Mouse (Mus musculus): ENCODE results near the gene Eng. TPM values are rescaled to one million over a fixed set of nuclear protein-coding genes. Genes with fewer than 3 reads are reported as not detected.

The Eng gene
- polyA plus RNA-seq, 1 experiment from 2014 or later: 107 TPM

DNA sequence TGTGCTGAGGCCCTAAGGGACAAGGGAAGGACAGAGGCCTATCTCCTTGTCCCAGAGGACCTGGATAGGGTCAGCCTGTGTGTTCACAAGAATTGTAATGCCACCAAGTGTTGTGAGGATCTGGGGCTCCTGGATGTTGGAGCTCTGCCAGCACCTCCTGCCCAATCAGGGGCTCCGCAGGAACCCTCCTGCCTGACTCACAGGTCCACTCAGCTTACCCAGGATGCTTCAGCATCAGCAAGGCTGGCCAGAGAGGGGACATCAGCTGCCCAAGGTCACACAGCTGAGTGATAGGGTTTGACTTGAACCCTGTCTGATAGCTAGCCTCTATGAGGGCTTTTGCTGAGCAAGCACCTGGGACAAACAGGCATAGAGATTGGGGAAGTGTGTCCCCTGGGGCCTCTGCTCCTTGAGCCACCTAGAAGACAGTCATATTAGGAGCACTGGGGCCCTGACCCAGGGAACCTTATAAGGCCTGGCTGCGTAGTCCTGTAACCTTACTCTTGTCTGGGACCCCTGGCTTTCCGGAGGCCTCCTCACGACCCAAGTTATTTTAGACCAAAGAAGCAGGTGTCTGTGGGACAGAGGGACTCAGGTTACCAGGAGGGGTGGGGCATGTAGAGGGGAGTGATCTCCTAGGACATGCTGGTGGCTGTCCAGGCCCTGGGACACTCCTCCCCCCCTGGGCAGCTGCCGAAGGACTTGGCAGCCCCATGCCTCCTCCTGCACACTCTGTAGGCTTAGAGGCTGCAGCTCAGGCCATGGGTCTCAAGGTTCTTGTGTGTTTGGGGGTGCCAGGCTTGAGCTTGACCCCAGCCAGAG is 20.3 kb upstream of the Eng start:
- Histone ChIP-seq H3K27me3 (no peaks in the 10 kb centered on the region), H3K4me1 (peaks cover 71% of the 10 kb centered on the region), H3K9me3 (no peaks in the 10 kb centered on the region), H3K9ac (no peak overlapping the region), H3K4me3 (no peak overlapping the region), H3K4me2 (peak overlapping the region; percentile 48), H3K27ac (peak overlapping the region; percentile 79), H3K36me3 (no peaks in the 10 kb centered on the region)
- ATAC-seq (ENCODE audit: borderline replicate concordance, extremely low read depth, low FRiP score, low TSS enrichment): no peak; the same call in 1 of the 2 replicates
- WGBS: 32% methylated on average over 5 of the region's 5 CpGs

DNA sequence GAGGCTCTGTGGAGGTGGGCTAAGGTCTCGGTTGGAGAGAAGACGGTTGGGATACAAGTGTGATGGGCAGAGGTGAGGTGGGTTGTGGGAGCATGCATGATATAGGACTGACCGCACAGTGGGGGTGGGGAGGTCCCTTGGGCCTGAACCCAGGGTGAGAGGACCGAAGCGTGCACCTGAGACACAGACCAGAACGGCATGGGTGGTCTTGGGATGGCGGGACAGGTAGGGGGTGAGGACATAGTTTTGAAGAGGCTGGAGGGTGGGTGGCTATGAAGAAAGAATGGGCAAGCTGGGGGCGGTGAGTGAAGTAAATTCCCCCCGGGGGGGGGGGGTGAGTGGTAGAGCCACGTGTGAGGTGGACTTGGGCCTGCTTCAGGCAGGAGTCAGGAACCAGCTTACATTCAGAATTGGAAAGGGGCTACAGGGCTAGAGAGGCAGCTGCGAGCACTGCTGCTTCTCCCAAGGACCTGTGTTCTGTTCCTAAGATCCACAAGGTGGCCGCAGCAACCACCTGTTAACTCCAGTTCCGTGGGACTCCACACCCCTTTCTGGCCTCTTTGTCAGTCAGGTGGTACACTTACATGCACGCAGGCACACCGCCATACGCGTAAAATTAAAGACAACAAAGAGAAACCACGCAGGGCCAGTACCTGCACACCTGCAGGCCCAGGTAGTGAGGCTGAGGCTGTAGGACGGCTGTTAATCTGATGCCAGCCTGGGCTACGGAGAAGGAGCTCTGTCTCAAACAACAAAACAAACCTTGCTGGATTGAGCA is 18.9 kb upstream of the Eng start:
- WGBS: 54% methylated on average over 19 of the region's 20 CpGs
- ATAC-seq (ENCODE audit: borderline replicate concordance, extremely low read depth, low FRiP score, low TSS enrichment): no peak
- H3K27ac ChIP-seq: peak overlapping the region; percentile 85
- no peaks in the 10 kb centered on the region for H3K27me3 ChIP-seq
- no peaks in the 10 kb centered on the region for H3K36me3 ChIP-seq
- peaks cover 63% of the 10 kb centered on the region for H3K4me1 ChIP-seq
- no peak overlapping the region for H3K4me2 ChIP-seq
- no peaks in the 10 kb centered on the region for H3K9me3 ChIP-seq
- H3K4me3 ChIP-seq: no peak overlapping the region
- H3K9ac ChIP-seq: no peak overlapping the region

DNA sequence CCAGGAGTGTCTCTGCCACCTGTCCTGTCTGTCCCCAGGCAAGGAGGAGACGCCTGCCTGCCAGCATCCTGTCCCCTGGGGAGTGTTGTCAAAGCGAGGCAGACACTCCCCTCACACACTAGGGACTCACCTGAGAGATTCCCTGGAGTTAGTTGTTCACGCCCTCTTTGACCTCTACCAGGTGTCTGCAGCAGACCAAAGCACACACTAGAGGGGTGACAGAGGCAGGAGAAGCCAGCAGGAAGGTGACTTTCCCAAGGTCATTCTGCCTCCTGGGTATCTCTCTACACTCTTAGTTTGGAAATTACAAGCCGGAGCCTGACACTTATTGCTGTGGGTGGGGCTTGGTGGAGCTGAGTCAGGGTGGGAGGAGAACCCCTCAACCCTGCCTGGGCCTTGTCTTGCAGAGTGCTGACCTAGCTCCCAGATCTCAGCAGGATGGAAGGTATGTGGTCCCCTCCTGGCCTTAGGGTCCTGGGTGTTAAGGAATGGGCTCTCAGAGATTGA is 18.3 kb upstream of the Eng start:
- Histone ChIP-seq H3K27ac (peak overlapping the region; percentile 85), H3K9ac (no peak overlapping the region), H3K4me3 (no peak overlapping the region), H3K36me3 (no peaks in the 10 kb centered on the region), H3K4me1 (peaks cover 63% of the 10 kb centered on the region), H3K27me3 (no peaks in the 10 kb centered on the region), H3K4me2 (peak overlapping the region; percentile 42), H3K9me3 (no peaks in the 10 kb centered on the region)
- 61% methylated on average over 4 of the region's 4 CpGs for WGBS
- ATAC-seq (ENCODE audit: borderline replicate concordance, extremely low read depth, low FRiP score, low TSS enrichment): no peak

DNA sequence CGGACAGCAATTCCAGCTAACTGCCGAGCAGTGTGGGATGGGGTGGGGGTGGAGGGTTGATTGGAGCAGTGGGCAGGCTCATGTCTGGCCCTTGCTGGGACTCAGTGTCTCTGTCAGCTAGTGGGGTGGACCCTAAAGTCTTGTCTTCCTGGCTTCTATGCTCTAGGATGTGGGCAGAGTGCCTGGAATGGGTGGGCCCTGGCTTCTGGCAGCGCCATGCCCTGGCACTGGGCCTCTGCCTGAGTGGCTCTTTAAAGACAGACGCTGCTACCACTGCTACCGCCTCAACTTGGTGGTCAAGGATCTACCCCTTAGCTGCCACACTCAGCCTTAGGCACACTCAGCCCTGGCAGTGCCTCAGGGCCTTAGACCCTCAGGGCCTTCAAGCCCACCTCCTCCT is 17.7 kb upstream of the Eng start:
- Histone ChIP-seq H3K4me3 (no peak overlapping the region), H3K4me2 (peak overlapping the region; percentile 42), H3K4me1 (peaks cover 69% of the 10 kb centered on the region), H3K27me3 (no peaks in the 10 kb centered on the region), H3K9me3 (no peaks in the 10 kb centered on the region), H3K36me3 (no peaks in the 10 kb centered on the region), H3K9ac (no peak overlapping the region), H3K27ac (peak overlapping the region; percentile 85)
- peak; percentile 43 for ATAC-seq (ENCODE audit: borderline replicate concordance, extremely low read depth, low FRiP score, low TSS enrichment)
- 13% methylated on average over 5 of the region's 5 CpGs for WGBS

DNA sequence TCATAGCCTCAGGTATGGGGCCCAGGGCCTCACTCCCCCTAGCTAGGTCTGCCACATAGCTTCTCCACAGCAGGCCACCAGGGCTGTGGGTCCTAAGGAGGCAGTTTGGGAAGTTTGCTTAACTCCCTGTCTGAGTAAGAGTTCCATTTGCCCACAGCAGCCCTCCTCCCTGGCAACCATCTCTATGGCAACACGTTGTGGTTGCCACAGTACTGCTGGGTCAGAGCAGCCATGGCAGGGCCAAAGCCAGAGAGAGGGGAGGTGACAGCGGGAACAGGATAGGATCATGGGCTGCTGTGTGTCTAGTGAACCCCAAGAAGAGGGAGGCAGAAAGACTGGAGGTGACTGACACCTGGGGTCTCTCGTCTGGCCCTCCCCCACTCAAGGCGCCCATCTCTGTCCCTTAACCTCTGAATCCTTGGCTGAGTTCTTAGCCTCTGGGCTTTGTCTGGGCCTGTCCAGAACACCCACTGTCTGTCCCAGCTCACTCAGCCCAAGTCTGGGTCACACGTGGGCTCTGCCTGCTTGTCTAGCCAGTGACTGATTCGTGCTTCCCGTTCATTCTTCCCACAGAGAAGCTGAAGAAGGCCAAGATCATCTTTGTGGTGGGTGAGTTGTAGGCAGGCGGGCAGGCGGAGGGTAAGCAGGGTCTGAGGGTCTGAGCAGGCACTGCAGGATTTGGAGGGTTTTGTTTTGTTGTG is 17.0 kb upstream of the Eng start:
- Histone ChIP-seq H3K9me3 (no peaks in the 10 kb centered on the region), H3K4me3 (no peak overlapping the region), H3K36me3 (no peaks in the 10 kb centered on the region), H3K27me3 (no peaks in the 10 kb centered on the region), H3K4me1 (peaks cover 66% of the 10 kb centered on the region), H3K4me2 (peak overlapping the region; percentile 42), H3K9ac (no peak overlapping the region), H3K27ac (peak overlapping the region; percentile 85)
- WGBS: 46% methylated on average over 9 of the region's 9 CpGs
- peak; percentile 23; the same call in 1 of the 2 replicates for ATAC-seq (ENCODE audit: borderline replicate concordance, extremely low read depth, low FRiP score, low TSS enrichment)

DNA sequence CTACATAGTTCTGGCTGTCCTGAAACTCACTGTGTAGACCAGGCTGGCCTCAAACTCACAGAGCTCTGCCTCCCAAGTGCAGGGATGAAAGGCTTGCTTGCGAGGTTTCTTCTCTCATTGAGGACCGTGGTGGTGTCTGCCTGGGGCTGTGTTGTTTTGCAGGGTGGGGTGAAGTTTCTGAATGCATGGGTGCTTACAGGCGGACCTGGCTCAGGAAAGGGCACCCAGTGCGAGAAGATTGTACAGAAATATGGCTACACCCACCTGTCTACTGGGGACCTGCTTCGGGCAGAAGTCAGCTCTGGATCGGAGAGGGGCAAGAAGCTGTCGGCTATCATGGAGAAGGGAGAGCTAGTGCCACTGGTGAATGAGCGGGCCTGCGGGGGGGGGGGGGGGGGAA is 16.4 kb upstream of the Eng start:
- no peak overlapping the region for H3K4me3 ChIP-seq
- peaks cover 60% of the 10 kb centered on the region for H3K4me1 ChIP-seq
- H3K4me2 ChIP-seq: no peak overlapping the region
- H3K9me3 ChIP-seq: no peaks in the 10 kb centered on the region
- no peak for ATAC-seq (ENCODE audit: borderline replicate concordance, extremely low read depth, low FRiP score, low TSS enrichment)
- 79% methylated on average over 8 of the region's 9 CpGs for WGBS
- 0 out of 2 replicates have a peak overlapping the region, but pooled peaks have one; percentile 85 for H3K27ac ChIP-seq
- no peaks in the 10 kb centered on the region for H3K36me3 ChIP-seq
- H3K27me3 ChIP-seq: no peaks in the 10 kb centered on the region
- H3K9ac ChIP-seq: no peak overlapping the region

DNA sequence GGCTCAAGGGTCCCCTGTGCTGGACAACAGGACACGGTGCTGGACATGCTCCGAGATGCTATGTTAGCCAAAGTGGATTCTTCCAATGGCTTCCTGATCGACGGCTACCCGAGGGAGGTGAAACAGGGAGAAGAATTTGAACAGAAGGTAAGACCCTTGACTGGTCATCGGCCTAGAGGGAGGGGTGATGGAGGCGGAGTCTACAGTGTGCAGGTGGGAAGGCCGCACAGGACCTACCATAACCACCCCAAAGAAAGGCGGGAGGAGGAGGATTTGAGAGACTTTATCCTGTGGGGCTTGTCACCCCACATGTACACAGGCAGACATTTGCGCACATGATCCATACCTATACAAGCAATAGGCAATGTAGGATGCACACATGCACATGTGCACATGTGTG is 15.3 kb upstream of the Eng start:
- H3K4me3 ChIP-seq: no peak overlapping the region
- H3K27ac ChIP-seq: no peak overlapping the region
- ATAC-seq (ENCODE audit: borderline replicate concordance, extremely low read depth, low FRiP score, low TSS enrichment): no peak
- H3K27me3 ChIP-seq: no peaks in the 10 kb centered on the region
- H3K4me1 ChIP-seq: peaks cover 50% of the 10 kb centered on the region
- H3K9me3 ChIP-seq: no peaks in the 10 kb centered on the region
- 78% methylated on average over 10 of the region's 10 CpGs for WGBS
- H3K4me2 ChIP-seq: no peak overlapping the region
- H3K9ac ChIP-seq: no peak overlapping the region
- no peaks in the 10 kb centered on the region for H3K36me3 ChIP-seq

DNA sequence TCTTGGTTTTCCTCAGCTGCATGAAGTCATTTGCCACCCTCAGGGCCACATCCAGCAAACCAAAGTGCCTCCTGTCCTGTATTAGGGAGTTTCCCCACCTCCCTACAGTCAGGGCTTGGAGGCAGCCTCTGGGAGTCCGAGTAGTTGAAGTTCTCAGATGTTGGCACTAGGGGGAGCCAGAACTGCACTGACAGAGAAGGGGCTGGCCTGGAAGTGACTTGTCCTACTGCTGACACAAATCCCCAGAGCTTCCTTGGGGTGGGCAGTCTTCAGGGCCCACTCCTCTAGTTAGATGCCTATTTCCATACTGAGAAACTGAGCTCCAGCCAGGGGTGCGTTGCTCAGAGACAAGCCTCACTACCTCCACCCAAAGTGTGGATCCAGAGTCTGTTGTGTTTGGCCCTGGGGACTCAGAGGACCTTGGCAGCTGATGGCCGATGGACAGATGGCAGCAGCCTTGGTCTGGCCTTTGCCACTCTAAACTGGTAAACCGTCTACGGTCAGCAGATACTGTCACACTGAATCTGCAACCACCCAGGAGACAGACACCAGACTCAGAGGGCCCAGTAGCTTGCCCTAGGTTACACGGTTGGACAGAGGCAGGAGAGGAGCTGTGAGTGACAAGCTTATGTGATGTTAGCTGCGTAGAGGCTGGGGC is 14.5 kb upstream of the Eng start:
- no peaks in the 10 kb centered on the region for H3K36me3 ChIP-seq
- H3K9ac ChIP-seq: no peak overlapping the region; the same call in 1 of the 2 replicates
- H3K27me3 ChIP-seq: no peaks in the 10 kb centered on the region
- ATAC-seq (ENCODE audit: borderline replicate concordance, extremely low read depth, low FRiP score, low TSS enrichment): no peak
- no peak overlapping the region for H3K4me3 ChIP-seq
- no peaks in the 10 kb centered on the region for H3K9me3 ChIP-seq
- H3K27ac ChIP-seq: peak overlapping the region; percentile 43; the same call in 1 of the 2 replicates
- 44% methylated on average over 7 of the region's 7 CpGs for WGBS
- H3K4me1 ChIP-seq: peaks cover 45% of the 10 kb centered on the region
- H3K4me2 ChIP-seq: no peak overlapping the region

DNA sequence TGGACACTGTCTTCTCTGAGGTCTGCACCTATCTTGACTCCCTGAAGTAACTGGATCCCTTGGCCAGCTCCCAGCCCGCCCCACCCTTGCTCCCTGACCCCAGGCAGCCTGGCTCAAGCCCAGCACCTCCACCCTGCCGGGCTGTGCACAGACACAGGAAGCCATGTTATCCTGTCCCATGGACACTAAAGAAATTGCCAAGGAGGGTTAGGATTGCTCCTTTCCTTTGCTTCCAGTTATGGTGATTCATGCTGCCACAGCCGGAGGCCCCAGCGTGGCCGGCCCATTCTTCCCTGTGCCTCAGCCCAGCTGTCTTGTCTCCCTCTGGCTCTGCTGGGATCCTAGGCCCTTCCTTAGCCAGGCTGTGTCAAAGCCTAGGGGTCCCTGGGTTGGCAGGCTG is 12.7 kb upstream of the Eng start:
- WGBS: 61% methylated on average over 5 of the region's 5 CpGs
- peaks cover 43% of the 10 kb centered on the region for H3K4me1 ChIP-seq
- H3K36me3 ChIP-seq: no peaks in the 10 kb centered on the region

DNA sequence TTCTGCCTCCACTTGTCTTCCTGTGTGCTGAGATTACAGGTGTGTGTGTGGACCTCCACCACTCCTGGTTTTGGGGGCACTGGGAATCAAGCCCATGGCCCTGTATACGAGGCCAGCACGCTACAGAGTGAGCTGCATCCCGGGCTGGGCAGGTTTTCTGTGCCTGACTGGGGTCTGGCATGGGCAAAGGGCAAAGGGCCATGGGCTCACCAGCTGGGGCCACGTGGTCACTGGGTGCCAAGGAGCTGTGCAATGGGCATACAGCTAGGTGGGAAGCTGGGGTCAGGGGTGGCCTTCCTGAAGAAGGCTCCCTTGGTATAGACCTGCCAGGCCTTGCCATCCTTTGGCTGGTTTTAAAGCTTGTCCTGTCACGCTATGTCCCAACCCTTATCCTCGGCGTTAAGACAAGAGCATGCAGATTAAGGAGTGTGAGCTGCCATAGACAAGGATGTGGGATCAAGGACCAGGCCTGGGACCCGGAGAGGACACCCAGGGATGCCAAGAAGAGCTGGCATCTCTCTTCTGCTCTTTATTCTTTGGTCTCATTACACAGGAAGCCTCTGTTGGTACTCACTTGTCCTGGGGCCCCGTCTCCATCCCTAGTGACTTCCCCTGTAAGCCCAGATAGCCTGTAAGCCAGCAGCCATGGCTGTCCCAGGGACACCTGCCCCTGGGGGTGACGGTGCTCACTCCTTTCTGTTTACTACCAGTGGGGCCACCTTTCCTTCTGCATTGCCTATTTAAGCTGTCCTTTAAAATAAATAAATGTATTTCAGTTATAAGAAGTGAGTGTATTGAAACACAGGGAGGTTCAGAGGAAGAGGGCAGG is 11.9 kb upstream of the Eng start:
- no peak overlapping the region for H3K4me3 ChIP-seq
- no peak for ATAC-seq (ENCODE audit: borderline replicate concordance, extremely low read depth, low FRiP score, low TSS enrichment)
- no peak overlapping the region for H3K27ac ChIP-seq
- H3K9me3 ChIP-seq: no peaks in the 10 kb centered on the region
- H3K4me2 ChIP-seq: no peak overlapping the region
- 79% methylated on average over 10 of the region's 10 CpGs for WGBS
- H3K4me1 ChIP-seq: peaks cover 35% of the 10 kb centered on the region
- H3K9ac ChIP-seq: no peak overlapping the region
- H3K27me3 ChIP-seq: no peaks in the 10 kb centered on the region
- no peaks in the 10 kb centered on the region for H3K36me3 ChIP-seq

More for the DNA sequence above, 12.7 kb upstream of the Eng start:
- Histone ChIP-seq H3K27me3 (no peaks in the 10 kb centered on the region), H3K4me3 (no peak overlapping the region), H3K27ac (peak overlapping the region; percentile 76), H3K9ac (no peak overlapping the region), H3K9me3 (no peaks in the 10 kb centered on the region), H3K4me2 (no peak overlapping the region)
- ATAC-seq (ENCODE audit: borderline replicate concordance, extremely low read depth, low FRiP score, low TSS enrichment): no peak

Data from lung, embryonic 15.5 days (tissue).